Comparison of ENCODE assay signal across 9 mouse cellular contexts in the genomic region with DNA sequence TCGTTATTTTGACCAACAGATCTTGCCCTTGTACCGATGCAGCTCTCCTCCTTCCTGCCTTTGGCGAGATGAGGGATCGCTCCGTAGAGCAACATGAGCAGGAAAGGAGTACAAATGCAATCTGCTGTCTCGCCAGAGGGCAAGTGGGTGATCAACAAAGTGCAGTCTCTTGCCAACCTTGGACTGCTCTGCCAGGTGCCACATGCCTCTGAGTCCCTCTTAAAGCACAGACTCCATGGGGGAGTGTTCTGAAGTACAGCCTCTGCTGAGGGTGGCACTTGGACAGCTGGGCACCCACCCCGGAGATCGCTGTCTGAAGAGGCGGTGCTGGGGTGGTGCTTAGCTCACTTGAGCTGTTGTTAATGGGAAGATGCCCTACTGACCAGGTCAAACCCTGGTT. TPM values are rescaled to one million over a fixed set of nuclear protein-coding genes. Genes with fewer than 3 reads are reported as not detected.
A peak's percentile ranks its signal among the peaks of the same experiment; 100 is the strongest.
DNase-seq lines count a peak whose midpoint lies in the region; ATAC-seq lines count a peak whose summit lies in the region.
"Not testable (repeated sequence)": the region's sequence is repeated elsewhere in the genome, so short reads cannot be mapped to it uniquely, and the experiment has no call there.
"Had no signal": no experiment of that assay in that cellular context is flagged by ENCODE, and none has a peak within 500 bp of the region (broad histone marks: within the 10 kb centered on the region; RNA-seq: fewer than 3 reads in every experiment).

No protein-coding gene starts in this region.

- ATAC-seq in megakaryocyte, adult 5-6 weeks (ENCODE audit: poor library complexity, severe bottlenecking) = 0 out of 2 replicates have a peak, but pooled peaks have one; percentile 18

- intact Hi-C loops in gastrocnemius, postnatal 14 days (cut with DNase I; ENCODE audit: low total_unique reads); heart, postnatal 10 days (cut with DNase I): not testable (repeated sequence)

- peak; percentile 54 for DNase-seq in brain, adult 2 months (ENCODE audit: low read depth, low spot score)
- peak; percentile 62 to 73 for DNase-seq in cerebellum, postnatal 10 days
- DNase-seq in gastrocnemius, postnatal 14 days = peak; percentile 28
- DNase-seq in heart, postnatal 10 days = peak; percentile 63 to 68
- DNase-seq in kidney, adult 11 months = peak; percentile 54
- peak; percentile 37 for DNase-seq in kidney, postnatal 14 days

RNA-seq across cellular contexts. Expression of gene Ddx6, which starts 34.0 kb away (rescaled TPM):
- 10 to 100 TPM; 61.8 to 62.2 TPM for total RNA-seq in gastrocnemius, postnatal 14 days (2021)
- total RNA-seq in heart, postnatal 10 days (2021) = 100 to 1,000 TPM in 1 of 2 experiments, 10 to 100 TPM in 1; 96.2 to 104 TPM
- total RNA-seq in megakaryocyte, adult 5-6 weeks (2015) = 57.1 and 60.2 TPM in 2 replicates
- total RNA-seq in megakaryocyte, adult 5-6 weeks (2017) = 71.2 and 88.8 TPM in 2 replicates

RNA-seq across cellular contexts. Expression of gene Treh, which starts 34.3 kb away (rescaled TPM):
- total RNA-seq in gastrocnemius, postnatal 14 days (2021) = not detected
- not detected for total RNA-seq in heart, postnatal 10 days (2021)
- total RNA-seq in megakaryocyte, adult 5-6 weeks (2015) = not detected in 2 replicates
- total RNA-seq in megakaryocyte, adult 5-6 weeks (2017) = not detected in 2 replicates
- total RNA-seq: adrenal gland, adult 8-10 months; layer of hippocampus, adult 8-10 months had no signal

Comparison
In these comparisons a context has a peak if more than half of its experiments do, and no peak if none do; other contexts are left out.
1. Peak in every context shown above with its lines: DNase-seq and ATAC-seq.